Mouse (Mus musculus) spleen, postnatal 10 days (tissue): ENCODE measurements at regions not wholly inside any gene's neighbourhood (a gene's known extent, or its start where the extent isn't known, plus 50 kb on each side); places are given as distances from the start of the nearest gene placed in this dataset.
A peak's percentile ranks its signal among the peaks of the same experiment; 100 is the strongest.

ENCODE experiments used
- DNase-seq, 2 experiments: peaks; one replicate each; pipeline ENCODE4 v3.0.0; 2021 to 2022; ENCODE audit warnings: low spot score in 2 of 2

- DNase-seq, result peak in 1 of 2 experiments; percentile 18
Observed at GRCm38 (mm10) chr5:67155582-67155981, 56.5 kb upstream of the Phox2b start.

- no peak for DNase-seq
Observed at GRCm38 (mm10) chr5:67156911-67157310, 57.8 kb upstream of the Phox2b start.

- peak in 1 of 2 experiments; percentile 16 for DNase-seq
Observed at GRCm38 (mm10) chr5:67176827-67177226, 77.7 kb upstream of the Phox2b start.

- no peak for DNase-seq
Observed at GRCm38 (mm10) chr5:67179221-67179620, 80.1 kb upstream of the Phox2b start.

GRCm38 (mm10) chr5:67189376-67189901 is 70.9 kb upstream of the Tmem33 start:
- DNase-seq, result no peak

- DNase-seq, result no peak
Observed at GRCm38 (mm10) chr5:67194065-67194464, 66.3 kb upstream of the Tmem33 start.

- no peak for DNase-seq
Observed at GRCm38 (mm10) chr5:67205083-67205738, 55.2 kb upstream of the Tmem33 start.
